Mouse (Mus musculus) forebrain, embryonic 11.5 days (tissue): ENCODE measurements around the gene Scube2. TPM values are rescaled to one million over a fixed set of nuclear protein-coding genes. Genes with fewer than 3 reads are reported as not detected.
A peak's percentile ranks its signal among the peaks of the same experiment; 100 is the strongest.

Experiments used
- ATAC-seq: fragments of 200-750 bp; cut with Nextera tagmentation; replicated peaks from 2 replicates; pipeline ENCODE4 v1.8.0; 2017; ENCODE audit warnings: moderate TSS enrichment; ENCODE audit not compliant: low FRiP score
- DNase-seq: peaks from one replicate; pipeline ENCODE4 v3.0.0-alpha.2; 2017; ENCODE audit warnings: low spot score
- H3K27ac ChIP-seq: fragments of 300-500 bp; sonication (generic); 2 replicates; pipeline ENCODE4 v1.5.1; 2014; ENCODE audit warnings: low read depth, low read length
- H3K27me3 ChIP-seq: fragments of 300-500 bp; sonication (generic); 2 replicates; pipeline ENCODE4 v1.6.1; 2014; ENCODE audit warnings: mild to moderate bottlenecking, low read length, mixed read lengths; ENCODE audit not compliant: control insufficient read depth, insufficient read depth
- H3K36me3 ChIP-seq: fragments of 300-500 bp; sonication (generic); 2 replicates; pipeline ENCODE4 v1.6.1; 2014; ENCODE audit warnings: mild to moderate bottlenecking, low read length, moderate library complexity, mixed read lengths; ENCODE audit not compliant: control insufficient read depth, insufficient read depth
- H3K4me1 ChIP-seq: fragments of 300-500 bp; sonication (generic); replicated peaks from 2 replicates; pipeline ENCODE4 v1.6.1; 2014; ENCODE audit warnings: low read length, mixed read lengths; ENCODE audit not compliant: control insufficient read depth, insufficient read depth
- H3K4me2 ChIP-seq: fragments of 300-500 bp; sonication (generic); 2 replicates; pipeline ENCODE4 v1.6.1; 2014; ENCODE audit warnings: low read depth, mild to moderate bottlenecking, low read length, moderate library complexity, mixed read lengths; ENCODE audit not compliant: severe bottlenecking
- H3K4me3 ChIP-seq: fragments of 300-500 bp; sonication (generic); 2 replicates; pipeline ENCODE4 v1.5.1; 2014; ENCODE audit warnings: low read depth, low read length
- H3K9ac ChIP-seq: fragments of 300-500 bp; sonication (generic); 2 replicates; pipeline ENCODE4 v1.6.1; 2014; ENCODE audit warnings: low read length
- H3K9me3 ChIP-seq: fragments of 300-500 bp; sonication (generic); 2 replicates; pipeline ENCODE4 v1.6.1; 2016; ENCODE audit warnings: low read length, mixed read lengths; ENCODE audit not compliant: control insufficient read depth
- WGBS: fragments of 180-500 bp; shearing (Covaris S2); extraction: QIAGEN DNeasy Blood & Tissue Kit; methylation state at CpG from one replicate; pipeline ENCODE4 v1.1.7; 2014; 5-methylcytosine and 5-hydroxymethylcytosine counted together
- polyA plus RNA-seq: library from polyadenylated mRNA; unstranded; fragments of >200 nt; fragmentation: Nextera tagmentation; extraction: Ambion mirVana; gene quantifications from 2 replicates; pipeline ENCODE4 v1.2.1, GENCODE M21; 2014

Scube2 gene
- polyA plus RNA-seq, 1 experiment from 2014 or later, result 2.5 TPM

DNA sequence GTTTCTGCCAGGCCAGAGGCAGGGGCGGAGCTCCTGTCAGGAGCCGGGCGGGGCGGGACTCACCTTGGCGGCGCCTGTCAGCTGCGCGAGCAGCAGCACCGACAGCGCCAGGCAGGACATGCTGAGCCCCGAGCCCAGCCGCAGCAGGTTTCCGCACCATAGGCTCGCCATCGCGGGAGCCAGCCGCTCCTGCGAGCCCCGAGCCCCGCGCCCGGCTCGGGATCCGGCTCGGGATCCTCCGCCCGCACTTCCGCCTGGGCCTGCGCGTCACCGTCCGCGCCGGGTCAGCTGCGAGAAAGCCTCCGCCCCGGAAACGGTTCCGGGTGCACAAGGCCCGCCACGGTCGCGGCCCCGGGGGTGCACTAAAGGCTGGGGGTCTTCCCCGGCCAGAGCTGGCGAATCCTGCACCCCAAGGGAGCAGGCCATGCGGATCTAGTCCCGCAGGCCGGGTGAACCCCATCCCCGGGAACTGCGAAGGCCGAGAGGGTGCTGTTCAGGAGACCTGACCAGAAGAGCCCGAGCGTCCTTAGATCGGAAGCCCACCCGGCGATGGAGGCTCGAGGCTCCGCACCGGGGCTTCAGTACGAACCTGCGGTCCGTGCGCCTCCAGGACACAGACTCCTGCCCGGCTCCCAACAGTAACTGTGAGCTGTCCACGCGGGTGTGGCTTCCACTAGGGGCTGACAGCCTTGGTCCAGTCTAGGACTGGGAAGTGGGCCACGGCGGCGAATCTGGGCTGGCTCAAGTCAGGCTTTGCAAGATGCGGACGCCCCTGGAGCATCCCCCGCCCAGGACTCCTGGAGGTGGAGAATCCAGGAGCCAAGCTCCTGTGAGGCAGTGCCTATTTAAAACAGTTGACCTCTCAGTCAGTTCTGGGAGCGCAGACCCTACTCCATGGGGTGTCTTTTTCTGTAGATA lies 113.2 kb downstream of the Scube2 start, which contains the start of gene Tmem9b:
Gene Tmem9b (minus strand): TSS at position 868 of the 918 bp plus-strand sequence.
- peak; percentile 86 for DNase-seq
- Histone ChIP-seq H3K36me3 (no peaks in the 10 kb centered on the region), H3K9ac (peak within 1 kb of the TSS; percentile 89), H3K27ac (peak within 1 kb of the TSS; percentile 0; the same call in 1 of the 2 replicates), H3K4me1 (no peaks in the 10 kb centered on the region), H3K4me3 (peak within 1 kb of the TSS; percentile 88), H3K4me2 (peak within 1 kb of the TSS; percentile 82), H3K9me3 (no peaks in the 10 kb centered on the region), H3K27me3 (no peaks in the 10 kb centered on the region)
- peak; percentile 89 for ATAC-seq
- WGBS, result under 1% methylated on average over 72 of the region's 74 CpGs

DNA sequence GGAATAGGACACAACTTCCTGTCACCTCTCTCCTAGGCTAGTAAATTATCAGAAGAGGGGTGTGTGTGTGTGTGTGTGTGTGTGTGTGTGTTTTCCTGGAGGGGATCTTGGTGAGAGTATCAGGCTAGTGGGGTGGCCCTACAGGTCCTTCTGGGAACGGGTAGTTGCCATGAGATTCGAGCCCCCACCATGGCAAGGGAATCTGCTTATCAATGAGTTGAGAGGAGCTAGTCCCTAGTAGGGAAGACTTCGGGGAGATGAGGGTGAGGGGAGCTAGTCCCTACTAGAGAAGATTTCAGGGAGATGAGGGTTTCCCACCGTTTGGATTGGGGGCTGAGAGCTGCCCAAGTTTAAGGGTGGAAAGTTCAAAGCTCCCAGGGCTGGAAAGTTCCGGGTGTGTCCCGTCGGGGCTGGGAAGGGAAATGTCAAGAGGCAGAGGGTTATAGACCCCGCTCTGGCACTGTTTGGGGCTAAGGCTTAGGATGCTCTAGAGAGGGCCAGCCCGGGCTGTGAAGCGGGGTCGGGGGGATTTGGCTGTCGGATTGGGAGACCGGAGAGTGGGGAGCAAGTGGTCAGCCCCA lies 114.0 kb downstream of the Scube2 start:
- Histone ChIP-seq H3K4me3 (peak overlapping the region; percentile 88), H3K27me3 (no peaks in the 10 kb centered on the region), H3K36me3 (no peaks in the 10 kb centered on the region), H3K9ac (peak overlapping the region; percentile 89), H3K4me1 (no peaks in the 10 kb centered on the region), H3K4me2 (peak overlapping the region; percentile 82), H3K27ac (no peak overlapping the region), H3K9me3 (no peaks in the 10 kb centered on the region)
- peak; percentile 16; the same call in 1 of the 2 replicates for ATAC-seq
- DNase-seq, result no peak
- 2% methylated on average over 13 of the region's 13 CpGs for WGBS

Other genes with a start within 250 kb of the Scube2 start
- gene St5, start 162.1 kb downstream of the Scube2 start, polyA plus RNA-seq, result 32.8 TPM in 2 replicates
- gene Akip1, start 162.0 kb downstream of the Scube2 start, polyA plus RNA-seq, result 18.3 and 19.6 TPM in 2 replicates
- gene BC051019, start 141.8 kb downstream of the Scube2 start, polyA plus RNA-seq, result not detected in 2 replicates
- gene Ascl3, start 134.0 kb downstream of the Scube2 start, polyA plus RNA-seq, result 0.28 TPM in 1 of 2 replicates, not detected in the other
- gene Tmem9b, start 112.8 kb downstream of the Scube2 start, polyA plus RNA-seq, result 45.7 and 47.1 TPM in 2 replicates
- gene Nrip3, start 83.7 kb downstream of the Scube2 start, polyA plus RNA-seq, result 0.83 and 0.87 TPM in 2 replicates
- 52.6 and 55.9 TPM in 2 replicates for gene Dennd5a, start 94.8 kb upstream of the Scube2 start, polyA plus RNA-seq
- 66.4 and 67.5 TPM in 2 replicates for gene Tmem41b, start 121.2 kb upstream of the Scube2 start, polyA plus RNA-seq
- gene Ipo7, start 152.6 kb upstream of the Scube2 start, polyA plus RNA-seq, result 36.2 and 39.9 TPM in 2 replicates
- gene Zfp143, start 195.5 kb upstream of the Scube2 start, polyA plus RNA-seq, result 29.7 and 33.9 TPM in 2 replicates